Mouse (Mus musculus): Measurements from ENCODE around the gene Pheta1.
"Not testable (repeated sequence)": the region's sequence is repeated elsewhere in the genome, so short reads cannot be mapped to it uniquely, and the experiment has no call there.

Gene Pheta1

GRCm38 (mm10) chr5:121843138-121843905 is 5.5 kb upstream of the Pheta1 start:
- no peak for DNase-seq (ENCODE audit: low read depth, low spot score)

GRCm38 (mm10) chr5:121845361-121845760 is 3.4 kb upstream of the Pheta1 start:
- DNase-seq (ENCODE audit: low read depth, low spot score) = no peak

- no peak for DNase-seq (ENCODE audit: low read depth, low spot score)
Observed at GRCm38 (mm10) chr5:121846322-121846721, 2.5 kb upstream of the Pheta1 start.

GRCm38 (mm10) chr5:121847269-121847668 is 1.5 kb upstream of the Pheta1 start:
- not testable (repeated sequence) for DNase-seq (ENCODE audit: low read depth, low spot score)

GRCm38 (mm10) chr5:121848035-121848519 is 707 bp upstream of the Pheta1 start:
- DNase-seq (ENCODE audit: low read depth, low spot score) = no peak

GRCm38 (mm10) chr5:121849478-121850349 is 930 bp downstream of the Pheta1 start:
- no peak for DNase-seq (ENCODE audit: low read depth, low spot score)

GRCm38 (mm10) chr5:121853368-121854051 is 4.7 kb downstream of the Pheta1 start:
- DNase-seq (ENCODE audit: low read depth, low spot score) = no peak

- DNase-seq (ENCODE audit: low read depth, low spot score) = no peak
Observed at GRCm38 (mm10) chr5:121854768-121855167, 6.0 kb downstream of the Pheta1 start.

- no peak for DNase-seq (ENCODE audit: low read depth, low spot score)
Observed at GRCm38 (mm10) chr5:121856740-121857139, 8.0 kb downstream of the Pheta1 start.

GRCm38 (mm10) chr5:121858427-121858826 is 9.6 kb downstream of the Pheta1 start:
- no peak for DNase-seq (ENCODE audit: low read depth, low spot score)

- no peak for DNase-seq (ENCODE audit: low read depth, low spot score)
Observed at GRCm38 (mm10) chr5:121861964-121862363, 13.2 kb downstream of the Pheta1 start.

- DNase-seq (ENCODE audit: low read depth, low spot score) = no peak
Observed at GRCm38 (mm10) chr5:121864330-121864729, 15.5 kb downstream of the Pheta1 start.

- no peak for DNase-seq (ENCODE audit: low read depth, low spot score)
Observed at GRCm38 (mm10) chr5:121867963-121868362, 19.2 kb downstream of the Pheta1 start.

GRCm38 (mm10) chr5:121870832-121871231 is 22.0 kb downstream of the Pheta1 start:
- DNase-seq (ENCODE audit: low read depth, low spot score) = no peak

- no peak for DNase-seq (ENCODE audit: low read depth, low spot score)
Observed at GRCm38 (mm10) chr5:121871515-121872030, 22.8 kb downstream of the Pheta1 start.

- DNase-seq (ENCODE audit: low read depth, low spot score) = no peak
Observed at GRCm38 (mm10) chr5:121872158-121872557, 23.4 kb downstream of the Pheta1 start.

- no peak for DNase-seq (ENCODE audit: low read depth, low spot score)
Observed at GRCm38 (mm10) chr5:121875041-121875440, 26.3 kb downstream of the Pheta1 start.

GRCm38 (mm10) chr5:121876901-121877300 is 28.1 kb downstream of the Pheta1 start:
- no peak for DNase-seq (ENCODE audit: low read depth, low spot score)

- no peak for DNase-seq (ENCODE audit: low read depth, low spot score)
Observed at GRCm38 (mm10) chr5:121878703-121879102, 29.9 kb downstream of the Pheta1 start.

GRCm38 (mm10) chr5:121879211-121879610 is 30.4 kb downstream of the Pheta1 start:
- no peak for DNase-seq (ENCODE audit: low read depth, low spot score)

GRCm38 (mm10) chr5:121883356-121883755 is 34.6 kb downstream of the Pheta1 start:
- DNase-seq (ENCODE audit: low read depth, low spot score) = no peak

GRCm38 (mm10) chr5:121889375-121889774 is 40.6 kb downstream of the Pheta1 start:
- no peak for DNase-seq (ENCODE audit: low read depth, low spot score)
